Mouse (Mus musculus) CD4-positive, CD25-positive, alpha-beta regulatory T cell, adult 2 months (primary cell): ENCODE results near the gene Pappa.

ENCODE experiments used
- DNase-seq: peaks from one replicate; pipeline ENCODE4 v3.0.0-alpha.2; 2012; ENCODE audit warnings: low read depth, low spot score

The Pappa gene

GRCm38 (mm10) chr4:65123741-65124224, at the start of gene Pappa:
Gene Pappa (plus strand): TSS chr4:65124174.
- no peak for DNase-seq

DNA sequence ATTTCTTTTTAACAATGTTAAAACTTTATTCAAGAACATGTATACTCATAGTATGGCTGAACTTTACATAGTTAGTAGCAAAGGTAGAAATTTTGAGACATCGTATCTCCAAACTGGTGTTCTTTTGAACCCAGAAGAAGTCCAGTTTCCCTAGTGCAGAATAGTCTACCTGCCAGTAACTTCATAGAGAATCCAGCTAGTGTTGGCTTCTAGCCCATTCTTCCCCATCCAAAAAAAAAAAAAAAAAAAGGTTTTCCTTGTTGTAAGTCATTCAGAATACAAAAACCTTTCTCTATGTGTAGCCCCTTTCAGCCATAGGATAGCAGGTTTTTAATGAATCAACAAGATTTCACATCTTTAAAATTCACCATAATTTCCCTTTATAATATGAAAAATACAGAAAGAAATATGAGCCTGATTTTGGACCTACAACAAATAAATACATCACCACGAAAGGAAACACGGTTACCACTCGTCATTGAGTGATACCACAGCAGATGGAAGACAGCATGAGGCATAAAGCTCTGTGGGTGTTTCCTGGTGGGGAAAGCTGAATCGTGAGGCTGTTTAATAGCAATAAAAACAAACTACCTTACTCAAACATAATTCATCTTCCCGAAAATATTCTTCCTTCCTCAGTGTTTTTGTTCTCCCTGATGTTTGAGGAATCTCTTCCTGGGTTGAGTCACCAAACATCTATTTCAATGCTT, 45.9 kb upstream of the Pappa start:
- DNase-seq: no peak

- no peak for DNase-seq
Observed at GRCm38 (mm10) chr4:65086864-65087263, 37.1 kb upstream of the Pappa start.

GRCm38 (mm10) chr4:65087592-65087991, 36.4 kb upstream of the Pappa start:
- DNase-seq: no peak

DNA sequence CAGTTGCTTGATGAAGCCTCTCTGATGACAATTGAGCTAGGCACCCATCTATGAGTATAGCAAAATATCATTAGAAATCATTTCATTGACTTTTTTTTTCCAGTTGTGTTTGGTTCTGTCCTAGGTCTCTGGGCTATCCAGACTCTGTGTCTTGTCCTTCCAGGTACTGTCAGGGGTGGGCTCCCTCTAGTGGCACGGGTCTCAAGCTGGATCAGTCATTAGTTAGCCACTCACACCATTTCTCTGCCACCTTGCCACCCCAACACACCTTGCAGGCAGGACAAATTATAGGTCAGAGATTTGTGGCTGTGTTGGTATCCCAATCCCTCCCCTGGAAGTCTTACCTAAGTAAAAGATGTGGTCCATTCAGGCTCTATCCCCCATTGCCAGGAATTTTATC, 31.8 kb upstream of the Pappa start:
- DNase-seq: no peak

DNA sequence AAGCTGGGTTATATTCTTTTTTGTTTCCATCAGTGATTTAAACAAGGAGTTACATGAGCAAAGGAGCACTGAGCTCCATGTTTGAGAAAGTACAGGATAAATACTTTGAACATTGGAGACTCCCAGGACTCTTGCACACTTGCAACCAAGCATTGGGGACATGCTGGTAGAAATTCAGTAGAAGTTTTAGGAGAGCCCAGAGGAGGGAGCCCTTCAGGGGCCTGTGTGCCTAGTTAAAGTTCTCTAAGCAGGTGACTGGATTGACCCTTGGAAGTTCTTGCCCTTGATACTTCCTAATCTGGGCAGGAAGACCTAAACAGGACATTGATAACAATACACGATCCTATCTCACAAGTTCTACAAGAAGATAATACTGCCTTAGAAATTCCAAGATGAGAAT, 3.6 kb upstream of the Pappa start:
- no peak for DNase-seq

DNA sequence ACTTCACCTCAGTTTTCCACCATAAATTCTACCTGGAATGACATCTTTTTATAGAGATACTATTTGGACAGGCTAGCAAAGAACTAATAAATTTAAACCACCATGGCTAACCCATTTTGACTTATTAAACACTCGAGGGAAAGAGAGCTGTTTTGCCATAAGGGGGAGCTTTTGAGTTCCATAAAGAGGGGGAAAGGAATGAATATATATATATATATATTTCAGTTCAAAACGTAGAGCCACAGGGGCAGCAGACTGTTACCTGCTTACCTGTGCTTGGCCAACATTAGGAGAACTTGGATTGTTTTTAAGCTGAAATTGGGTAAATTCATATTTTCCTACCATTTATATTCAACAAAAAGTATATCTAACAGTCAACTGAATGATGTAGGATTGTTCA, 1.1 kb upstream of the Pappa start:
- no peak for DNase-seq

- no peak for DNase-seq
Observed at GRCm38 (mm10) chr4:65124369-65125151, 586 bp downstream of the Pappa start.

GRCm38 (mm10) chr4:65125341-65126332, 1.7 kb downstream of the Pappa start:
- DNase-seq: no peak

- no peak for DNase-seq
Observed at GRCm38 (mm10) chr4:65126451-65127290, 2.7 kb downstream of the Pappa start.

- no peak for DNase-seq
Observed at GRCm38 (mm10) chr4:65127291-65127590, 3.3 kb downstream of the Pappa start.

GRCm38 (mm10) chr4:65132657-65133056, 8.7 kb downstream of the Pappa start:
- DNase-seq: no peak

DNA sequence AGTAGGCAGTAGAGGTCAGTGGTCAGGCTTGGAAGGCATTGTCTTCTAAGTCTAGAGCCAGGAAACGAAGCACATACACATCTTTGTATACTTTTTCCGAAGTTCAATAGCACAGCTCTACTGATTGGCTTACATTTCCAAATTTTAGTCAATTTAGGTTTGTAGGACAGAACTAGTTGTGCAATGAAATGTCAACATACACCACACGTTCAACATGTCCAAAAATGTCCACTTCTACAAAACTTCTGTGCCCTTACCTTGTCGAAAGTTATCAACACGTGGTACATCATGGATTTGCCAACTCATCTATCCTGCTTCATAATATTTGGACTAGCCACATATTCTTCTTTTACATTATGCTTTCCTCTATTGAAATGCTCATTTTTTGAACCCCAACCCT, 10.4 kb downstream of the Pappa start:
- no peak for DNase-seq

DNA sequence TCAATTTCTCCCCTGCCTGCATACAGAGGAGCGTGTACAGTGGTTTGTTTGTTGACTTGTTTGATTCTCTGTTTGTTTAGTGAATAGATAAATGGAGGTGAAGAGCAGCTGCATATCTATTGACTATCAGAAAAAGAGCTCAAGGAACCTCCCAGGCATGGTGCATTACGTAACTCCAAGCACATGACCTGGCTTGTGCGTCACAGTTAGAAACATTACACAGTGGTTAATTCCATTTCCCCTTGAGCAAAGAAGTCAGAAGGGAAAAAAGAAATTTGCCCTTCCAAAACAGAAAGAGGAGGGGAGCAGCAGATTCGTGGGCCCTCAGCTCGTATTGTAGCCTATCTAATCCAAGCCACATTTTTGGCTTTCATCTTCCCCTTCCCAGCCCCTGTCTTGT, 11.1 kb downstream of the Pappa start:
- no peak for DNase-seq

GRCm38 (mm10) chr4:65136541-65136940, 12.6 kb downstream of the Pappa start:
- no peak for DNase-seq

GRCm38 (mm10) chr4:65146936-65147335, 23.0 kb downstream of the Pappa start:
- DNase-seq: no peak

- DNase-seq: no peak
Observed at GRCm38 (mm10) chr4:65153601-65154000, 29.6 kb downstream of the Pappa start.

DNA sequence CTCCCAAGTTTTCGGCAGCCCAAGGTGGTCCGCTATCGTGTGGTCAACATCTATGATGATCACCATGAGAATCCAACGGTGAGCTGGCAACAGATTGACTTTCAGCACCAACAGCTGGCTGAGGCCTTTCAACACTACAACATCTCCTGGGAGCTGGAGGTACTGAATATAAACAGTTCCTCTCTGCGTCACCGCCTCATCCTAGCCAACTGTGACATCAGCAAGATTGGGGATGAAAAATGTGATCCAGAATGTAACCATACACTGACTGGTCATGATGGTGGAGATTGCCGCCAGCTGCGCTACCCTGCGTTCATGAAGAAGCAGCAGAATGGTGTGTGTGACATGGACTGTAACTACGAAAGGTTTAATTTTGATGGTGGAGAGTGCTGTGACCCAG, 32.3 kb downstream of the Pappa start:
- DNase-seq: no peak

GRCm38 (mm10) chr4:65158651-65159050, 34.7 kb downstream of the Pappa start:
- DNase-seq: no peak

GRCm38 (mm10) chr4:65159481-65159880, 35.5 kb downstream of the Pappa start:
- no peak for DNase-seq

DNA sequence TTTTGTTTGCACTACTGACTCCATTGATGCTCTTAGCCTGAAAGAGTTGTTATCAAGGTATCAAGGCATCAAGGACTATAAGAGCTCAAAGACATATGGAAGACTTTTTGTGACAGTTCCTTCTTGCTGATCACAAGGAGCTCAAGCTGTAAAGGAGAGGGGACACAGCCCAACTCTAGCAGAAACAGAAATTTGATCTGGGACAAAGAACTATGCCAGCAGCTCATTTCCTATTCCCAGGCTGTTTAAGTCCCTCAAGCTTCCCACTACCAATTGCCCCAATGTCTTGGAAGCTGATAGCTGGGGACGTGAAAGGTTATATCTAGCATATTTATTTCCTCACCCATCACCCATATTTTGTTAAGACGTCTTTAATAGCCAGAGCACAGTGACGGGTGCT, 39.7 kb downstream of the Pappa start:
- no peak for DNase-seq
